Mouse (Mus musculus) spleen, adult 2 months (tissue): ENCODE measurements around the gene Dph3. TPM values are rescaled to one million over a fixed set of nuclear protein-coding genes. Genes with fewer than 3 reads are reported as not detected.

Experiments used
- DNase-seq, 2 experiments: peaks; one replicate each; pipeline versions ENCODE4 v3.0.0 to v3.0.0-alpha.2; 2012 to 2021; ENCODE audit warnings: low spot score in 2 of 2, low read depth in 1 of 2
- H3K27ac ChIP-seq: fragments of 200-500 bp; 2 replicates; pipeline ENCODE4 v1.5.1; 2012; ENCODE audit warnings: low read length, inconsistent platforms; ENCODE audit not compliant: insufficient read depth
- H3K27me3 ChIP-seq: fragments of 200-500 bp; 2 replicates; pipeline ENCODE4 v1.6.1; 2012; ENCODE audit warnings: mild to moderate bottlenecking, moderate library complexity, low read length, inconsistent platforms; ENCODE audit not compliant: control insufficient read depth, insufficient read depth
- H3K36me3 ChIP-seq: fragments of 200-500 bp; 2 replicates; pipeline ENCODE4 v1.6.1; 2012; ENCODE audit warnings: mild to moderate bottlenecking, low read length, inconsistent platforms; ENCODE audit not compliant: control insufficient read depth, insufficient read depth
- H3K4me1 ChIP-seq: fragments of 200-500 bp; 2 replicates; pipeline ENCODE4 v1.6.1; 2011; ENCODE audit warnings: inconsistent platforms; ENCODE audit not compliant: control insufficient read depth, insufficient read depth, insufficient read length
- H3K4me3 ChIP-seq: fragments of 200-500 bp; 2 replicates; pipeline ENCODE4 v1.5.1; 2011; ENCODE audit warnings: mild to moderate bottlenecking, inconsistent platforms; ENCODE audit not compliant: insufficient read depth, insufficient read length; ENCODE audit errors: extremely low read depth
- CTCF ChIP-seq: fragments of 200-500 bp; IDR thresholded peaks from 2 replicates; pipeline ENCODE4 v1.5.1; 2011; ENCODE audit warnings: mild to moderate bottlenecking, inconsistent platforms; ENCODE audit not compliant: insufficient read depth, insufficient read length, insufficient replicate concordance; ENCODE audit errors: extremely low read depth
- POLR2A ChIP-seq: fragments of 200-500 bp; IDR thresholded peaks from 2 replicates; pipeline ENCODE4 v1.6.1; 2011; ENCODE audit warnings: low read depth, low read length, inconsistent platforms
- WGBS: fragments of 180-500 bp; shearing (Covaris S2); methylation state at CpG from one replicate; pipeline ENCODE4 v1.1.7; 2018; 5-methylcytosine and 5-hydroxymethylcytosine counted together
- polyA plus RNA-seq: library from polyadenylated mRNA; depleted of rRNA; stranded (reverse); fragments of >200 nt; gene quantifications from 2 replicates; pipeline ENCODE4 v1.2.3, GENCODE M21; 2012

Dph3 gene
- polyA plus RNA-seq, 1 experiment = 8.3 TPM

- WGBS = 90% methylated on average over 10 of the region's 10 CpGs
- no peak for TF ChIP-seq CTCF
- TF ChIP-seq POLR2A = no peak
Measured at GRCm38 (mm10) chr14:32054788-32055187, 30.7 kb downstream of the Dph3 start.

GRCm38 (mm10) chr14:32053895-32054294 is 31.6 kb downstream of the Dph3 start:
- 75% methylated on average over 5 of the region's 5 CpGs for WGBS
- TF ChIP-seq CTCF (no peak), POLR2A (no peak)
- Histone ChIP-seq H3K4me3 (no peak overlapping the region), H3K4me1 (no peaks in the 10 kb centered on the region), H3K36me3 (no peaks in the 10 kb centered on the region), H3K27ac (no peak overlapping the region), H3K27me3 (no peaks in the 10 kb centered on the region)
- no peak for DNase-seq

More at GRCm38 (mm10) chr14:32054788-32055187, 30.7 kb downstream of the Dph3 start:
- Histone ChIP-seq H3K27me3 (no peaks in the 10 kb centered on the region), H3K4me1 (no peaks in the 10 kb centered on the region), H3K36me3 (no peaks in the 10 kb centered on the region), H3K4me3 (no peak overlapping the region), H3K27ac (no peak overlapping the region)
- DNase-seq = no peak

- Histone ChIP-seq H3K27me3 (no peaks in the 10 kb centered on the region), H3K36me3 (no peaks in the 10 kb centered on the region), H3K4me3 (no peak overlapping the region), H3K4me1 (no peaks in the 10 kb centered on the region), H3K27ac (no peak overlapping the region)
- no peak for DNase-seq
- 89% methylated on average over 6 of the region's 6 CpGs for WGBS
- TF ChIP-seq CTCF = no peak
- no peak for TF ChIP-seq POLR2A
Measured at GRCm38 (mm10) chr14:32050171-32050570, 35.4 kb downstream of the Dph3 start.

GRCm38 (mm10) chr14:32046357-32046756 is 39.2 kb downstream of the Dph3 start:
- H3K27ac ChIP-seq = no peak overlapping the region
- no peaks in the 10 kb centered on the region for H3K27me3 ChIP-seq
- no peak for DNase-seq
- TF ChIP-seq POLR2A (no peak), CTCF (no peak)
- no peak overlapping the region for H3K4me3 ChIP-seq
- 92% methylated on average over 8 of the region's 8 CpGs for WGBS
- H3K4me1 ChIP-seq = no peaks in the 10 kb centered on the region
- no peaks in the 10 kb centered on the region for H3K36me3 ChIP-seq

GRCm38 (mm10) chr14:32042108-32042507 is 43.4 kb downstream of the Dph3 start:
- Histone ChIP-seq H3K4me1 (no peaks in the 10 kb centered on the region), H3K27me3 (no peaks in the 10 kb centered on the region), H3K36me3 (no peaks in the 10 kb centered on the region), H3K4me3 (no peak overlapping the region), H3K27ac (no peak overlapping the region)
- TF ChIP-seq CTCF = no peak
- TF ChIP-seq POLR2A = no peak
- 83% methylated on average over 5 of the region's 5 CpGs for WGBS
- DNase-seq = no peak

GRCm38 (mm10) chr14:32037661-32038252 is 47.8 kb downstream of the Dph3 start:
- Histone ChIP-seq H3K27me3 (no peaks in the 10 kb centered on the region), H3K36me3 (no peaks in the 10 kb centered on the region), H3K27ac (no peak overlapping the region), H3K4me1 (no peaks in the 10 kb centered on the region), H3K4me3 (no peak overlapping the region)
- 84% methylated on average over 8 of the region's 8 CpGs for WGBS
- no peak for TF ChIP-seq POLR2A
- no peak for TF ChIP-seq CTCF
- DNase-seq = no peak

GRCm38 (mm10) chr14:32036482-32036881 is 49.0 kb downstream of the Dph3 start:
- 86% methylated on average over 5 of the region's 5 CpGs for WGBS
- Histone ChIP-seq H3K4me1 (no peaks in the 10 kb centered on the region), H3K27ac (no peak overlapping the region), H3K36me3 (no peaks in the 10 kb centered on the region), H3K27me3 (no peaks in the 10 kb centered on the region), H3K4me3 (no peak overlapping the region)
- no peak for DNase-seq
- TF ChIP-seq CTCF (no peak), POLR2A (no peak)
